Mouse (Mus musculus): ENCODE data around the gene Olfr519. TPM values are rescaled to one million over a fixed set of nuclear protein-coding genes. Genes with fewer than 3 reads are reported as not detected.

Olfr519 gene
- polyA plus RNA-seq (2017; shearing (Covaris generic)): not detected

DNA sequence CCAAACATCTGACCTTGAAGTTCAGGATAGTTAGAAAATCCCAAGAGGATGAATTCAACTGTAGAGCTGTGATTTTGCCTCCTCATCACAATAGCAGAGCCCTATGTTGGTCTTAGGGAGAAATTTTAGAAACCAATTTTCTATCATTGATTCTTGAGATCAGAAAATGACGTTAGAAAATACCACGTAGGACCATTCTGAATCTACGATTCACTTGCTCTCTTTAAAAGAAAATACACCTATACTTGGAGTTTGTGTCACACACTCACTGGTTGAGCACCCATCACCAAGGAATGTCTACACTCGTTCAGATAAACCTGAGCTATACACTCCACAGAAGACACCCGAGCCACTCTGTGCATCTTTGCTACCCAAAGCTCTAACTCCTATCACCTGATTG, at the start of gene Olfr519:
TSS of gene Olfr519 (minus strand) at position 101 of the 400 bp plus-strand sequence.

DNA sequence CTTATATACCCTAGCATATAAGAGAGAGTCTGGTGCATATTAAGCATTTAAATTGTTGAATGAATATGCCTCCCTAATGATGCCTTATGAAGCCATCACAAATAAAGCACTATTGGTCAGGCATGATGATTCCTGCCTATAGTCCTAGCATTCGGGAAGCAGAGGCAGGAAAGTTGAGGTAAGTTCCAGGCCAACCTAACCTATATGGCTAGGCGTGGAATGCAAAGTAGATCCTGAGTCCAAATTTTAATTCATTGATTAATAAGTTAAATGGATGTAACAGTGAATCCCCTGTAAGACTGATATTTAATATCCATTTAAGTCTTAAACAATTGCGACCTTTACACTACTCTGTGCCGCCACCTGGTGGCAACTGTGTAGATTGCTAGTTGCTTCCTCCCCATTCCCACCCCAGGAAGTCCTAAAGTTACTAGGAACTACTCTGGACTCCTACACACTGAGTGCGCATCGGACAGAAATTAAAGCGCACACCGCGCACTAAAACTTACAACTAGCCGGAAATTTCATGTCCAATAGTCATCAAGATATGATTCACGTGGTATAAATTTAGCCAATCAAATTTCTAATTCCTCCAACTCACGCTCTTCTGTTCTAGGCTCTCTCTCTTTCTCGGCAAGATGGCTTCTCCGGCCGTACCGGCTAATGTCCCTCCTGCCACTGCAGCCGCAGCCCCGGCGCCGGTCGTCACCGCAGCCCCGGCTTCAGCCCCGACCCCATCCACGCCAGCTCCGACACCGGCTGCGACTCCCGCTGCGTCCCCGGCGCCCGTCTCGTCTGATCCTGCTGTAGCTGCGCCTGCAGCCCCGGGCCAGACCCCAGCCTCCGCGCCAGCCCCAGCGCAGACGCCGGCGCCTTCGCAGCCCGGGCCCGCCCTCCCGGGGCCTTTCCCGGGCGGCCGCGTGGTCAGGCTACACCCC, 39.8 kb upstream of the Olfr519 start, which contains the start of gene Eif3f:
TSS of gene Eif3f (plus strand) at position 624 of the 938 bp plus-strand sequence.

DNA sequence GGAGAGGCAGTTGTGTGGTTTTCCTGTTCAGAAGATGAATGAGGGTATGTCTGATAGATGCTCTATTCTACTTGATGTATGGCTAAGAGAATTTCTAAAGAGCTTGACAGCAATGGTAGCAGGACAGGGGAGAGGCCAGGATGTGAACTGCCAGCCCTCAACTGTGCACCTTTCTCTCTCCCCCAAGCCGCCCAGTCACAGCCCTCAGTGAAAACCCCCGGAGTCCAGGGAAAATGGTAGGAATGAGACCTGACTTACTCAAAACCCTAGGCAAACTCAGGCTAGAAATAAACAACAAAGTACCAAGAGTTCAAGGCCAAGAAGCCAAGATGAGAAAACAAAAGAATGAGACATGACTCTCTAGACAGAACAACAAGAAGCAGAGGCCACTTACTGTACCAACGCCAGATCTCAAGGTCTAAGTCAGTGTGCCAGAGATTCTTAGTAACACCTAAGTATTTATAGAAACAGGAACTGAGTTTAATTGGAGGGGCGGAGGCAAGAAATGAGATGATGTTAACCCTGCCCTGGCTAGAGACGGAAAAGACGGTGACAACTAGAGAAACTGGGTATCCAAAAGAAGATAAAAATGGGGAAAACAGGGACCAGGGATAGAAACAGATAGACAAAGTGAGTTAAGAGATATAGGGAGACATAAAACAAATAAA, 35.6 kb upstream of the Olfr519 start, which contains the start of gene Nlrp10:
TSS of gene Nlrp10 (minus strand) at position 453 of the 668 bp plus-strand sequence.

DNA sequence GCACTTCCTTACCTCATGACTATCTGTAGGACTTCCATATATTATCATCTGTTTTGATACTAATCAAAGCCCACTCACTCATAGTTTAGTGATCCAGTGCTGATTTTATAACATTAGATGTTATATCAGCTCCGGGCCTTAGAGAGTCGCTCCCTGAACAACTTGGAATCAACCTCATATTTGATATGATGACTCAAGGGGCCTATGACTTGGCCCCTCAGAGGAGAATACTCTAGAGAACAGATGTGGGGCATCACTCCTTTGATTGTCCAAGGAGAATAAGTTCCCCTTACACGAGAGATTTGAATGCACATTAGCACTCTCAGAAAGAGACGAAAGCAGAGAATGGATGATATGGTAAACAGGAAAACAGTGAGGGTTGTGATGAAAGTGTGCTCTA, 9.3 kb downstream of the Olfr519 start, which contains the start of gene Olfr518:
TSS of gene Olfr518 (minus strand) at position 101 of the 400 bp plus-strand sequence.

DNA sequence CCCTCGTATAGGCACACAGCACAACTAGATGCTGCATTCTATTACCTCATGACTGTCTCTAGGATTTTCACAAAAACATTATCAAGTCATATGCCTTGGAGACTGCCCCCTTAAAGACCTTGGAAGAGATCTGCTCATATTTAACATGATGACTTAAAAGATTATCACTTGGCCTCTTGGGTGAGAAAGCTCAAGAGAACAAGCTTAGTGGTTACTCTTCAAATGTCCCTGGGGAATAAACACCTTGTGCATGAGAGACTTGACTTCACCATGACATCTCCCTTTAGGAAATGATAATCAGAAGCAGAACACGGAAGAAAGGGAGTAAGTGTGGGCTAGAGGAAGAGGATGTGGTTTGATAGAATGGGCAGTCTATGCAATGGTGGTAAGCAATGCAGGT, 21.9 kb downstream of the Olfr519 start, which contains the start of gene Olfr517:
TSS of gene Olfr517 (minus strand) at position 101 of the 400 bp plus-strand sequence.

DNA sequence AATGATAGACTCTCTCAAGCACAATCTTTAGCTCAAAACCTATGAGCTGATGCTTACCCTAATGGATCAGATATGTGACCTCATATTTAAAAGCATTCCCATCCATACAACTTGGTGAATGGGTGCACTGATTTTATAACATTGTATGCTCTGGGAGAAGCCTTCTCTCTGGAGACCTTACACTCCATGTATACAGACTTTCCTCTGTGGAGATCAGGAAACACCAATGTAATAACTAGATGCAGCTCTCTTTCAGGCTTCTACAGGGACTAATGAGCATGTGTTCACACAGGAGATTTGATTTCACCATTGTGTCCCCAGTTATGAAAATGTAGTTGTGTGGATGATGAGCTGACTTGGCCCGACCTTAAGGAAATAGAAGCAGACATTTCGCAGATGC, 43.8 kb downstream of the Olfr519 start, which contains the start of gene Olfr516:
TSS of gene Olfr516 (minus strand) at position 101 of the 400 bp plus-strand sequence.

Other genes with a start within 250 kb of the Olfr519 start
- not detected for gene Olfr509, start 242.5 kb downstream of the Olfr519 start, polyA plus RNA-seq (2017; shearing (Covaris generic))
- not detected for gene Olfr510, start 228.0 kb downstream of the Olfr519 start, polyA plus RNA-seq (2017; shearing (Covaris generic))
- gene Olfr512, start 181.1 kb downstream of the Olfr519 start, polyA plus RNA-seq (2017; shearing (Covaris generic)): not detected
- gene Olfr513, start 143.4 kb downstream of the Olfr519 start, polyA plus RNA-seq (2017; shearing (Covaris generic)): not detected
- not detected for gene Olfr514, start 68.4 kb downstream of the Olfr519 start, polyA plus RNA-seq (2017; shearing (Covaris generic))
- not detected for gene Olfr516, start 43.9 kb downstream of the Olfr519 start, polyA plus RNA-seq (2017; shearing (Covaris generic))
- not detected for gene Olfr517, start 22.0 kb downstream of the Olfr519 start, polyA plus RNA-seq (2017; shearing (Covaris generic))
- not detected for gene Olfr518, start 9.4 kb downstream of the Olfr519 start, polyA plus RNA-seq (2017; shearing (Covaris generic))
- not detected for gene Nlrp10, start 35.8 kb upstream of the Olfr519 start, polyA plus RNA-seq (2017; shearing (Covaris generic))
- 159 TPM for gene Eif3f, start 40.0 kb upstream of the Olfr519 start, polyA plus RNA-seq (2017; shearing (Covaris generic))
- gene Tub, start 55.9 kb upstream of the Olfr519 start, polyA plus RNA-seq (2017; shearing (Covaris generic)): not detected
- gene Ric3, start 188.9 kb upstream of the Olfr519 start, polyA plus RNA-seq (2017; shearing (Covaris generic)): 0.17 TPM

Data from naive thymus-derived CD4-positive, alpha-beta T cell, adult 5 months (primary cell).